Mouse (Mus musculus) yolk sac, embryonic 10.5 days (tissue): Measurements from ENCODE around the gene Cirbp.
"Not testable (repeated sequence)": the region's sequence is repeated elsewhere in the genome, so short reads cannot be mapped to it uniquely, and the experiment has no call there.

Source experiments
- DNase-seq: peaks from one replicate; pipeline ENCODE4 v3.0.0-alpha.2; 2017; ENCODE audit warnings: low spot score

Gene Cirbp

DNA sequence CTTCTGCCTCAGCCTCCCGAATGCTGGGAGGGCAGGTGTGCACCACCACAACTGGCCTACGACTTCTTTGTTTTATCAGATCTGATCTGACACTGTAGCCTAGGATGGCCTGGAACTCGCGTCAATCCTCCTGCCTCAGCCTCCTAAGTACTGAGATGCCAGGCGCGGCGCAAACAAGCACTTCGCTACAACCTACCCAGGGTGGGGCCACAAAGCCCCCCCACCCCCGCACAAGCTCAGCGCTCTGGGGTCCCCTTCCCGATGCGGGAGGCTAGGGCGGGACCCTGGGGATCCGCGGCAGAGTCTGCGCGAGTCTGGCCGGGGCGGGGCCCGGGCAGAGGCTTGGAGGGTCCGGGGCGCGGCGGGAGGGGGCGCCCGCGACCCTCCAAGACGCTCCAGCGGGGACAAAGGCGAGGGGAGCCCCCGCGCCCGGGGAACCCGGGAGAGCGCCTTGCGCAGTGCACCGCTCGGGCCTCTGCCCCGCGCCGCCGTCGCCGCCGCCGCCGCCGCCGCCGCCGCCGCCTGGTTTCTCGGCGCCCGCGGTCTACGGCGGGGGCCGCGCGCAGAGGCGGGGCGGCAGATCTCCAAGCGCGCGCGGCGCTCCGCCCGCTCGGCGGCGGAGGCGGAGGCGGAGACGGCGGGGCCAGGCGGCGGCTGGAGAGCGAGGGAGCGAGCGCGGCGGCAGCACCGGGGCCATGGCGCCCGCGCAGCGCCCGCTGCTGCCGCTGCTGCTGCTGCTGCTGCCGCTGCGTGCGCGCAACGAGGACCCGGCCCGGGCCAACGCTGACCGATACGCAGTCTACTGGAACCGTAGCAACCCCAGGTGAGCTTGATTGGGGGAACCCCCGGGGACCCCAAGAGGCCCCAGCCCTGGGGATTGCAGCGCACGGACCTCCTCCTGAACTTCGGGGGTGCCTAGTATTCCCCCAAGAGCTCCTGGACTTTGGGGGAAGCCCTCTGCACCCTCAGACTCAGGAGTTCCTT lies 13.6 kb downstream of the Cirbp start, which contains the start of gene Efna2:
Gene Efna2, plus strand, starts transcription at position 415 of the 984 bp plus-strand sequence.
- DNase-seq: no peak

DNA sequence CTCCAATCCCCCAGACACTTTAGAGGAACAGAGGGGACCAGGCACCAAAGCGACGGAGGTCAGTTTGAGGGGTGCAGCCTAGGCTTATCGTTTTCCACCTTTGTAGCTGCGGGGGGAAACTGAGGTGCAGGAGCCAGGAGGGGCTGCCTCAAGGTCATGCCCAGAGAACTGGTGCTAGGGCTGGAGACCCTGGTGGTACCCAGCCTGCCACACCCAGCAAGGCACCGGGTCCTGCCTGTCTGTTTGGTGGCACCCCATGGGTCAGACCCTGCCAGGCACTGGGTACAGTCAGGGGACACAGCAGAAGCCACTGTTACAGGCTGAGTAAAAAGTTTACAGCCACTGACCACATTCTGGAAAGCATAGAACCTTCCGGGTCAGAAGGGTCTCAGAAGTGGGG lies 14.5 kb downstream of the Cirbp start:
- no peak for DNase-seq

DNA sequence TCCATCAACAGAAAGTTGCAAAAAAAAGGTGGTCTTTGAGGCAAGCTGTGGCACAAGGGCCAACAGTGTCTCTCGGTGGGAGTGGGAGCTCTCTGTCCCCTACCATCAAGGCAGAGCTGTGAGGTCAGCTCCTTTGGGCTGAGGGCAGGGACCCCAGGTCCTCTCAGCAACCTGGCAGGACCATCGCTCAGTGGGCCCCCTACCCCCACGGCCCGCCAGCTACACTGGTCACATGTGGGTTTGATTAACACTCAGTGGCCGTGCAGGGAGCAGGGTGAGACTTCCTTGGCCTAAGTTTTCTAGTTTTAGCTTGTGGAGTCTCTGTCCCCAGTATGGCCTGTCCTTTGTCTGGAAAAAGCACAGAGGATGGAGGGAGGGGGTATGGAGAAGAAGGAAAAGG lies 15.0 kb downstream of the Cirbp start:
- no peak for DNase-seq

DNA sequence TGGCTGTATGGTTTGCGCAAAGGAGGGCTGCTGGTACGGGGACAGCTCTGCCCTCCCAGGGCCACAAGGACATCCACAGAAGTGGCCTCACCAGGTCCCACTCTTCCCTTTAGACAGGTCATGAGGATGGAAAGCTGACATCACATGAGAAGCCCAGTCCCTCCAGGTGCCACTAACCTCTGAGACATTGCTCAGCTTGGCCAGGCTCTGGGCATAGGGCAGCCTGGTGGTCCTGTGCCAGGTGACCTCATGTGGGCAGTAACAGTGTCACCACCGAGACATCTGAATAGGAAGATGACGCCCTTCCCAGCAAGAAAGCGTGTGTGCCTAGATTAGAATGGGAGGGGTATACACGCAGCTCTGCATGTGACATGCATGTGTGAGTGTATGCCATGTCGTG lies 16.8 kb downstream of the Cirbp start:
- DNase-seq: no peak

DNA sequence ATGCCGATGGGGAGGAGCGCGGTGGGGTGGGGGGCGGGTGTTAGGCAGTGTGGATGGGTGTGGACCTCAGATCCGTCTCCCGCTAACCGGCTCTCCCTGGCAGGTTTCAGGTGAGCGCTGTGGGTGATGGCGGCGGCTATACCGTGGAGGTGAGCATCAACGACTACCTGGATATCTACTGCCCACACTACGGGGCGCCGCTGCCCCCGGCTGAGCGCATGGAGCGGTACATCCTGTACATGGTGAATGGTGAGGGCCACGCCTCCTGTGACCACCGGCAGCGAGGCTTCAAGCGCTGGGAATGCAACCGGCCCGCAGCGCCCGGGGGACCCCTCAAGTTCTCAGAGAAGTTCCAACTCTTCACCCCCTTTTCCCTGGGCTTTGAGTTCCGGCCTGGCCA lies 20.9 kb downstream of the Cirbp start:
- no peak for DNase-seq

DNA sequence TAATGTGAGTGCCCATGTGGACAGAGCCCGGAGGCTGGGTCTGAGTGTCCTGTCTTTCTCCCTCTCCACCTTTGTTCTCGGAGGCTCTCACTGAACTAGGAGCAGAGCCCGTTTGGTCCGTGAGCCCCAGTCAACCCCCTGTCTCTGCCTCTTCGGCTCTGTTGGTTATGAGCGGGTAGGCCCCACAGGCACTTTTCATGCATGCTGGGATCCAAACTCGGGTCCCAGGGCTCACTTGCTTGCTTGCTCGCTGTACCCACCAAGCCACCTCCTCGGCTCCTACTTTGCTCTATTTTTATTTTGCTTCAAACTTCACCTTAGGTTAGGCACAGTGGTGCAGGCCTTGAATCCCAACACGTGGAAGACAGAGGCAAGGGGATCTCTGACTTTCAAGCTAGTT lies 22.0 kb downstream of the Cirbp start:
- no peak for DNase-seq

DNA sequence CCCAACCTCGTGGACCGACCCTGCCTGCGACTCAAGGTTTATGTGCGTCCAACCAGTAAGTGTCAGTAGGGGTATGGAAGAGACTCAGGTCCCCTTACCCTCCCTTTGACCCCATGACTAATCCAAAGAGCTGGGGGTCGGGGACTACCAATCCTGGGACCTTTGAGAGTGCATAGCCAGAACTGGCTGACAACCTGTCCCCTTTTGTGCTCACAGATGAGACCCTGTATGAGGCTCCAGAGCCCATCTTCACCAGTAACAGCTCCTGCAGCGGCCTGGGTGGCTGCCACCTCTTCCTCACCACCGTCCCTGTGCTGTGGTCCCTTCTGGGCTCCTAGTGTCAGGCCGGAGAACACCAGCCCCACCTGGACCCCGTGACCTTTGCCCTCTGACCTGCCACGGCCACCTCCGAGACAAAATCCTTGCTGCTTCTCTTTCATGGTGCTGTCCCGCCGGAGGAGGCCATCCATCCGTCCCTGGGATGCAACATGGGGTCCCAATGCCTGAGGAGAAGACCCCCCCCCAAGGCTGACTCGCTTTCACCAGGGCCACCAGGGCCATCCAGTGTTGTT lies 22.8 kb downstream of the Cirbp start:
- no peak for DNase-seq

DNA sequence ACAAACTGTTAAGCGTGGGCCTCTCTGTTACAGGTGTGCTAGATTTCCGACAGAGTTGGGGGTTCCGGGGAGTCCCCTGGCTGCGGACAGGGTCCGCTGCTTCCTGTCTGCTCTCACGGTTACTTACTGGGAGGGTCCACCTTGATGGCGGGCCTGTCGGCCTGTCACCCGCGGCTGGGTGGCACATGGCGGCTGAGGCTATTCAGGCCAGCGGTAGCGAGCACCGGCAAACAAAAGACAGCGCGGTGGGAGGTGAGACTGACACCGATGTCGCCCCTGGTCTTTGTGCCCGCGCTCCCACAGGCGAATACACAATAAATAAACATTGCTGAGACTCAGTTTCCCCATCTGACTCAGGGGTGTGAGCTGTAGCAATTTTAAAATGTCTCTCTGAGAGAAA lies 24.2 kb downstream of the Cirbp start:
- DNase-seq: no peak

DNA sequence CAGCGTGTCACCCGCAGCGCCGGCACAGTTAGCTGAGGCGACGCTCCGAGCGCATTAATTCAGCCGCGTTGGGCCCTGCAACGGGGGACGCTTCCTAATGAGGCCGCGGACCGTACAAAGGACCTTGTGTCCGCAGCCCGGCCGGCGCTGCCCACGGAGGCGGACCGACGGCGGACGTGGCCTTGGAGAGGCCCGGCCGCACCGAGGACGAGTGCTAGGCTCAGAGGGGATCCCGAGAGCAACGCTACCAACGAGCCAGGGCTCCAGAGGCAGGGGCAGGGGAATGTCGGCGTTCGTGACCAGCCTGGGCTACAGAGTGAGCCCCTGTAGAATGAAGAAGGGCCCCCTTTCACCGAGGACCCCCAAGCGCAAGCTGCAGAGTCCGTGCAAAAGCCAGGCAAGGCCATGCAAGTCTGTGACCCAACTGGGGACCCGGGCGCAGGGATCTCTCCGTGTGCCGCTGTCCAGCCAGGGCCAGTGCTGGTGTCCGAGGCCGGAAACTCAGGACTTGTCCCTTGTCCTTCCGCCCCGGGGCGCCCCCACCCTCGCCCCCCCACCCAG lies 24.8 kb downstream of the Cirbp start:
- peak; percentile 66 for DNase-seq

DNA sequence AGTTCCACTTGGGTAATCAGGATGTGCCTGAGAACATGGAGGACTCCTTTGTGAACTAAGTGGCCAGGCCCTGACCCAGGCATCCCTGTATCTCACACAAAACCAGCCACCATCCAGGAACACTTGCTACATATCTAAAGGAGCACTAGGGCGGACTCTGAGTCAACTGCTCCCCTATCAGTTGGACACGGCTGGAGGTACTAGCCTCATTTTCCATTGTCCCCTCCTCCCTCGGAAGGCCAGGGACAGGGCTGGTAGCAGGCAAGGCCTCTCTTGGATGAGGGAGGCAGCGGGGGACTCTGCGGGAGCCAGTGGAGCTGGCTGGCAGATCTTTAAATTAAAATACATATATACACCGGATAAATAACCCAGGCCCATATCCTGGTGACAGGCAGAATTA lies 28.2 kb downstream of the Cirbp start:
- DNase-seq: no peak

DNA sequence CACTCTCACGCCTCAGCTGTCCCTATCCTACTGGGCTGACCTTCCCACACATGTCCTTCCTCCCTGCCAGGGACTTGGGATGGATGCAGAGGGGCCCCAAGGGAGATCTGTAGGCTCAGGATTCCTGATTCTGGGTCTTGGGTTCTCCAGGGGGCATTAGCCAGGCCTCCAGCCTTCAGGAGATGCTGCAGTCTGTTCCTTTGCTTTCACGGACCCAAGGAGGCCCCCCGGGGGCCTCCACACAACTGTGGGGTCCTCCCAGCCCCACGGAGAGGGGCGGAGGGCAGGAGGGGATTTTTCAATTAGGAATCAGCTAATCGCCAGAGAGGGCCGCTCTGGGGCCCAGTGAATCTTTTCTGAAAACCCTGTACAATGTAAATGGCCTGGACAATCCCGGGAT lies 28.7 kb downstream of the Cirbp start:
- DNase-seq: no peak

DNA sequence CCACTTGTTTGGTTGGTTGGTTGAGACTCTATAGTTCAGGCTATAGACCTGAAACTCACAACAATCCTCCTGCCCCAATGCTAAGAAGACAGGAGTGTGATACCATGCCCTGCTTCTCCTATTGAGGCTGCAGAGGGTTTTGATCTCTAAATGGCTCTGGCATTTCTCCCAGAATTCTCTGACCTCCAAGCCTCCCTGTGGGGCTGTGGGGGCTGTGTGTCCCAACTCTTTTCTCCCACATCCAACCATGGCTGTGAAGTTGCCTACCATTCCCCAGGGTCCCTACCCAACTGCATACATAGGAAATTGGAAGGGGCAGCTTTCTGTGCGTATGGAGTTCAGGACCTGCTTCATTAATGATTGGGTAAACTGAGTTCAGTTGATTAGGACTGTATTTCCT lies 30.4 kb downstream of the Cirbp start:
- DNase-seq: no peak

DNA sequence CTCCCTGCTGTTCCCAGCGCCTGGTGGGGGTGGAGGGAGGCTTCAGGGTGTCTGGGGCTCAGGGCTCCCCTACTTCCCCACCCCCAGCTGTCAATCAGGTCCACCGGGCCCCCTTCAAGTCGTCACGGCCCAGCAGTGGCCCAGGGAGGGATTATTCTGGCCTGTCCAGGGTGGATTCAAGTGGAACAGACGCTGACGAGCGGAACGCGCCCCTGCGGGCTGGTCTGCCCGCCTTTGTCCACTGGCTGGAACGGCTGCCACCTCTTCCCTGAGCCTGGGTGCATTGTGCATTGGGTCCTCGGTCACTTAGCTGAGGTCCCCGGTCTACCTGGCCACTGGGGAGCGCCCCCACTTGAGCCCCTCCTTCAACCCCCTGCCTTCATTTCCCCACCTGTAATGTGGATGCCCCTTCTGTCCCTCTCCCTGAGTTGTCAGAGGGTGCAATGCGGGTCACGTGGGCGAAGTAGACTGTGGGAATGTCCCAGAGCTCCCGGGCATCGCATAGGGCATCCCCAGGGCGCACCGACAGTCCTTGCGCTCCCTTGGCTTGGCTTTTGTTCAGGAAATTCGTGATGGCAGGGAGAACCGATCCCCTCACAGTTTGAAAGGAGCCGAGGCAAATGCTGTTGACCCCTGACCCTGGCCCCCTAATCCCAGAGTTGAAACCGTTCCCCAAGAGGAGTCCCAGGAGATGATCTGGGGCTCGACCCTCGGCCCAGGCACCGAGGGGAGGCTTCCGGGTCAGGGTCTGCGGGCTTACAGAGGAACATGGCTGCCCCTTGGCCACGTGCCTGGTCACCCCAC lies 31.2 kb downstream of the Cirbp start:
- DNase-seq: no peak

DNA sequence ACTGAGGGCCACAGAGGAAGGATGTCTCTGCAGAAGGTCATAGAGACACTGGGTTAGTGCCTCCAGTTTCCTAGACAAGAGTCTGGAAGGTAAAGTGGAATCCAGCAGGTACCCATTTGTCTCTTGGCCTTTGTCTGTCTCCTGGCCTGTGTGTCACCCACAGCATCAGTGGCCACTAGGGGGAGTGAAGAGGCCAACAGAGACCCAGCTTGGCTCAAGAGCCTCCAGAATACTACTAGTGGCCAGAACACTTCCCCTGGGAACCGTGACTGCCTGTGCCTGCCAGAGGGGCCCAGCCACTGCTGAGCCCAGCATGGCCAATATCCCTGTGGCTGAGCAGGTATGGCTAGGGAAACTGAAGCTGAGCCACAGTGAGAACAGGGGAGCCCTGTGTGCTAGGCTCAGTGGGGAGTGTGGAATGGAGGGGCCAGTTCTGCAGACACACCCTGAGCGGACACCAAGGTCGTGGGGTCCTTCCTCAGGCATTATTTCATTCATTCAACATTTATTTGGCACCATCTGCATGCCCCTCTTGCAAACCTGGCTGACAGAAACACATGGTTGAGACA lies 33.7 kb downstream of the Cirbp start:
- peak; percentile 66 for DNase-seq

DNA sequence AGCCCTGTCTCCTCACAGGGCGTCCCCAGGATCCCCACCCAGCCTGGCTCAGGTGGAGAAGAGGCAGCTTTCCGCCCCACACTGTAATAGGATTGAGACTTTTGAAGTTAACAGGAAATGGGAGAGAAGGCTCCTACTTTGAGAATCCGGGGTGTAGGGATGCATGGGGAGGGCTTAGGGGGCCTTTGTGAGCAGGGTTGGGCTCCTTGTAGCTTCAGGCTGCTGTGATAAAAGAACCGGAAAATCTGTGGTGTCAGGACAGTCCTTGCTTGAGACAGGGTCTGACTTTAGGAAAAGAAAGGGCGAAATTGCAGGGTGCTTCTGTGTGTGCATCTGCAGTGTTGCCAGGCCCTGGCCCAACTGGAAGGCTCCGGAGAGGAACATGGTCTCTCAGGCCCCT lies 34.7 kb downstream of the Cirbp start:
- no peak for DNase-seq

DNA sequence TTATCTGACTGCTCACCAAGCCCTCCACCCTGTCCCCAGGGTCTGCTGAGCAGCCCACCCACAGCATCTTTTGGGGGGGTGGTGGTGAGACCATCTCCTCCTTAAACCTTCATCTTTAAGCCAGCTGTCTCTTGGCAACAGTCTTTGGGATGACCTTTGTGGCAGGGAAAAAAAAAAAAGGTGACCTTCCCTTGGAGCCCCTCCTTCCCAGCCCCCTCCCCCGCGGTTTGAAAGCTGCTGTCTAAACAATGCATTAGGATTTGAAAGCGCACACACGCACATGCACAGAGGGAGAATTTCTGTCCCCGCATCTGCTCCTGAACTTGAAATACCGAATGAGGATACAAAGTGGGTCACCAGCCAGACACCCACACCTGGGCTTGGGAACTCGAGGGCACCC lies 38.3 kb downstream of the Cirbp start:
- DNase-seq: no peak

DNA sequence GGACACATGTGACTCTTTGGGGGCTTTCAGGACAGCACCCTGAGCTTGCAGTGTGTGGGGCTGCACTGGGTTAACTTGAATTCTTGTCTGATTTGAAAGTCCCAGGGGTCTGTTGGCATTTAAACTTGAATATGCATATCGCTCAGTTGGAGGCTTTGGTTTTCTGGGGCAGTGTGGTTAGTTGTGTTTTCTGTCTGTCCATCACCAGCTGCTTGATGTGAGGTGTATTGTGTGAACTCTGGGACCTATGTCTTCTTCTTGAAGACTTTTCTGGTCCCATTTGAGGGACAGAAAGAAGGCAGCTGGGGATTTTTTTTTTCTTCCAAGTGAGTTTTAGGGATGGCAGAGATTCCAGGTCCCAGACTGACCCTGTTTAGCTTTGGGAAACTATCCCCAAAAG lies 41.4 kb downstream of the Cirbp start:
- no peak for DNase-seq

DNA sequence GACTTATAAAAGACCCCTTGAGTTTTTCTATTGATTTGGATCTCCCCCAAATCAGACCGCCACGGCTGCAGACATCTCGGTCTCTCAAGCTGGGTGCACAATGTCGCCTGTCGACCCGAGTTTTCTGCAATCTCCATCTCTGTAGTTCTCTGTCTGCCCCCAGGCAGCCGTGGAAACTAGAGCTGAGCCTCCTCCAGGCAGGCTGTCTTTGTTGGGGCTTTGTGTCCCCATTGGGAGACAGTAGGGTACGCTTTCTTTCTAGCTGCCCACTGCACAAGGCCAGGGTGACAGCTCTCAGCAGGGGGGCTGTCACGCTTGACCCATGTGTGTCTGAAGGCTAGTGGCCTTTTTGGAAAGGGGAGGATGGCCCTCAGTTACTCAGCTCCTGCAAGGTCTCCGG lies 41.9 kb downstream of the Cirbp start:
- DNase-seq: no peak

DNA sequence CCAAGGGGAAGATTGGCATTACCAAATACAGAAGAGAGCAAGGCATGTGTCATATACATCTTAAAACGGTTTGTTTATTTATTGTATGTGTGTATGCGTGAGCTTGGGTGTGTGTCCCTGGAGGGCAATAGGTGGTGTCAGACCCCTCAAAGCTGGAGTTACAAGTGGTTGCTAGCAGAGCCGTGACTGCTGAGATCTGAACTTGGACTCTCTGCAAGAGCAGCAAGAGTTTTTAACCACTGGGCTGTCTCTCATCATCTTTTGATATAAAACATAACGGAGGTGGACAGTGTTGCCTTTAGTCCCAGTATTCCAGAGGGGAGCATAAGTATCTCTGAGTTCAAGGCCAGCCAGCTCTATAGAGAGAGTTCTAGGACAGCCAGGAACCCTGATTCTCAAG lies 42.5 kb downstream of the Cirbp start:
- no peak for DNase-seq

DNA sequence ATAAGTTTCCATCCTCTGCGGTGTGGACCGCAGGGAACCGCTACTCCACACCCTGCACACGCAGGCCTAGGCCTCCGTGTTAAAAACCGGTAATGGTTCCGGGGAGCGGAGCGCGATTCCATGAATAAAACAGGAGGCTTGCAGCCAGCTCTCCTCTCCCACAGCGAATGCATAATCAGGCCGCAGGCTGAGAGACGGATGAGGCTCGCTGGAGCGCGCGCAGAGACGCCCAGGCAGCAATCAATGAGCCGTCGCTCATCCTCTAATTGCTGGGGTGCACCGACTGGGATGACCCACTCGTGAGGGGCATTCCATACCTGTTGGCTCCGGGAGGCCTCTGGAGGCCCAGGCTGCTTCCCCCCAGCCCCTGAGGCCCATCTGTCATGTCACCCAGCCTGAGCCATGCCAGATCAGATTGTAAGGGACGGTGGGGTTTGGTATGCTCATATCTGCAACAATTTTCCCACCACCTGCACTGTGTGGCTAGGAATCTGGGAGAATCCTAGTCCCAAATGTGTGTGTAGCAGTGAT lies 43.1 kb downstream of the Cirbp start:
- DNase-seq: no peak

DNA sequence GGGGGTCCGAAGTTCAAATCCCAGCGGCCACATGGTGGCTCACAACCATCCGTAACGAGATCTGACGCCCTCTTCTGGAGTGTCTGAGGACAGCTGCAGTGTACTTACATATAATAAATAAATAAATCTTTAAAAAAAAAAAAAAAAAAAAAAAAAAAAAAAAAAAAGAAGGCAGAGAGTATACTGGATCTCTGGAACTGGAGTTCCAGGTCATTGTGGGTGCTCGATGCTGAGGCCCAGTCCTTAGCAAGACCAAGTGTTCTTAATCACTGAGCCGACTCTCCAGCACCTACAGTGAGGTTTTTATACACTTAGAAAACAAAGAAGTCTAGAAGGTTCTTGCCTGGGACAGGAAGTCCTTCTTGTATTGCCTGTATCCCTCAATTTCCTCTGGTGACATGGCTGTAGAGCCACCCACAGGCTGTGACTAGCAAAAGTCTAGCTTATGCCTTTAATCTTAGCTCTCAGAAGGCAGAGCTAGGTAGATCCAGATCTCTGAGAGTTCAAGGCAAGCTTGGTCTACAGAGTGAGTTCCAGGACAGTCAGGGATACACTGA lies 45.8 kb downstream of the Cirbp start:
- not testable (repeated sequence) for DNase-seq
